Mouse (Mus musculus) left cerebral cortex, adult 2 months (tissue): ENCODE measurements around the gene Txnrd1. TPM values are rescaled to one million over a fixed set of nuclear protein-coding genes. Genes with fewer than 3 reads are reported as not detected.

Experiments
- DNase-seq, 2 experiments: peaks; one replicate each; pipeline ENCODE4 v3.0.0; 2021 to 2022; ENCODE audit warnings: low spot score in 2 of 2, mixed read lengths in 1 of 2; ENCODE audit errors: extremely low spot score in 1 of 2
- H3K27ac ChIP-seq: fragments of 200-600 bp; 2 replicates; pipeline ENCODE4 v1.8.1; 2022
- H3K4me3 ChIP-seq: fragments of 200-600 bp; 2 replicates; pipeline ENCODE4 v1.8.1; 2022
- CTCF ChIP-seq: fragments of 200-600 bp; IDR thresholded peaks from 2 replicates; pipeline ENCODE4 v1.8.1; 2022; ENCODE audit warnings: antibody characterized with exemption, mild to moderate bottlenecking, moderate library complexity
- intact Hi-C: fragments of 180-260 bp; cut with DNase I; formaldehyde crosslinking; loops from one replicate; pipeline ENCODE4 v1.15.1; 2025
- total RNA-seq, 2 experiments: library from RNA; stranded (reverse); gene quantifications; 2 replicates each; pipeline ENCODE4 v1.2.3; 2021

Gene Txnrd1
- total RNA-seq, 2 experiments from 2014 or later: 46.9 to 48.1 TPM

DNA sequence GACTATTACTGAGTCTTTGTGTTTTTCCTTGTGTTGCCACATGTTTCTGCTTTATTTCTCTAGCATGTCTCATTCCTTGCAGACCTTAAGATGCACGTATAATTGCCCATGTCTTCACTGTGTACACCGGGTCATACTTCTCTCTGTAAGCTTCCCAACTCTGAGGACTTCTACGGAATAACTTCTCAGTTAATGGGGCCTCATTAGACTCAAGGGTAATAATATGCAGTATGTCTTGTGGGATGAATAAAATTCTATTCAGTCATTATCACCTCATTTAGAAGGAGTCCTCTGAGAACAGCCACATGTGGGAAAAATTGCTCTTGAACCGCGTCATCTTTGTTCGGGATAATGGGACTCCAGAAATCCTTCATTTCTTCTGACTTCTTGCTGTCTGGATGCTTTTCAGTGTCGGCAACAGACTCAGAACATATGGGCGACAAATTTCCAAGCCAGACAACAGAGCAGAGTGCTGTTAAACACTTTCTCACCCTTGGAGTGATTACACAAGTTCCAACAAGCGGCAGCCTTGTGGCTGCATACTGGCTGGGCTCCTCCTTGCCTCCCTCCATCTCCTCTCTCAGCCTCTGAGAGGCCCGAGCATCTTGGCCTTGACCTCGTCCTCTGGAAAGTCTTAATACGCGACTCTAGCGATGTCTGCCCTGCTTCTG is 10.5 kb upstream of the Txnrd1 start:
- H3K4me3 ChIP-seq: no peak overlapping the region
- intact Hi-C loops: no loop called here
- no peak for TF ChIP-seq CTCF
- H3K27ac ChIP-seq: no peak overlapping the region
- DNase-seq: no peak

DNA sequence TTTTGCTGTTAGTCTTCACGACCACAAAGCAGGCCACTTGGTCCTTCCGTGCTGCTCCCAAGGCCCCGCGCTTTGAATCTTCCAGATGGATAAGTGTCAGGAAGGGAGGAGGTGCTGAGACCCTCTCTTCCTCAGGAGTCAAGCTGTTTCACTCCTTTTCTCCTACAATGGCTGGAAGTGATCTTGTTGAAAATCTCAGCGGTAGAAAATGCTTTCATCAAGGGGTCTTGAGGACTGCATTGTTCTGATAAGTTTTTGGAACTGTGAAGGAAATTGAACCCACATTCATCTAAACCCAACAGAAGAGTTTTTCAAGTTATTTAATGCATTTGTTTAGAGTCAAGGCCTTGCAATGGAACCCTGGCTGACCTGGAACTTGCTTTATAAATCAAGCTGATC is 10.0 kb upstream of the Txnrd1 start:
- no peak overlapping the region for H3K4me3 ChIP-seq
- TF ChIP-seq CTCF: no peak
- no peak for DNase-seq
- no peak overlapping the region for H3K27ac ChIP-seq
- intact Hi-C loops: no loop called here

DNA sequence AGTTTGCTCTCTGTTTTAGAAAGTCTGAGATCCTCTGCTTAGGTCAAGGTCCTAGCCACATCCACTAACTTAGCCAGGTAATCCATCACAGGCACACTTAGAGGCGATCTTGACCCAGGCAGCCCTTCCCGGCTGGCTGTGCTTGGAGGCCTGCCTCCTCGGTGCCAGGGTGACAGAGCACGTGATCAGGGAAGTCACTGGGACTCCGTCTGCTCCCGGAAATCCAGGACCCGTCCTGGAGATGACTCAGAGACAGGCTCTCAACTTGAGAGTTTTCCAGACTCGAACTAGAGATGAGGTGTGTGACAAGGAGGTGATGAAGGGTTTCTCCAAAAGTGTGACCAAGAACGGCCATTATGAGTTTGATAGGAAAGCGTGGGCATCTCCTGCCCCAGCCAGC is 9.2 kb upstream of the Txnrd1 start:
- no peak for TF ChIP-seq CTCF
- Histone ChIP-seq H3K4me3 (no peak overlapping the region), H3K27ac (no peak overlapping the region)
- intact Hi-C loops: no loop called here
- no peak for DNase-seq

DNA sequence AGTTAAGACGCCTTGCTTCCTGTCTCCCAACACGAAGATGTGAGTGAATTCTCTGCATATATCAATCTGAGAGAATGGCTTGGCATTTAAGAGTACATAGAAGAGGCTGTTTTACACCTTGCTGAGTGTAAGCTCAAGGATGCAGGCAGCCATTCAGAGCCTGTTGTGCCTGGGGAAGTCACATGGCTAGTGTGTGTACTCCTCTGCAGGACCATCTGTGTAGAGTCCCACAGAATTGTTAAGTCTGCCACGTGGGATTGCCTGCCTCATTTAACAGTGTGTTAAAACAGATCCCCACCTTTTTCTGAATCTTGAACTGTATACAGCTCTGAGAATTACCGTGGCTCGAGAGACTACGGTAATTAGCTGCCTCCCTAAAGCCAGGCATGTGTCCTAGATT is 7.2 kb upstream of the Txnrd1 start:
- Histone ChIP-seq H3K27ac (no peak overlapping the region), H3K4me3 (no peak overlapping the region)
- no peak for DNase-seq
- intact Hi-C loops: no loop called here
- no peak for TF ChIP-seq CTCF

DNA sequence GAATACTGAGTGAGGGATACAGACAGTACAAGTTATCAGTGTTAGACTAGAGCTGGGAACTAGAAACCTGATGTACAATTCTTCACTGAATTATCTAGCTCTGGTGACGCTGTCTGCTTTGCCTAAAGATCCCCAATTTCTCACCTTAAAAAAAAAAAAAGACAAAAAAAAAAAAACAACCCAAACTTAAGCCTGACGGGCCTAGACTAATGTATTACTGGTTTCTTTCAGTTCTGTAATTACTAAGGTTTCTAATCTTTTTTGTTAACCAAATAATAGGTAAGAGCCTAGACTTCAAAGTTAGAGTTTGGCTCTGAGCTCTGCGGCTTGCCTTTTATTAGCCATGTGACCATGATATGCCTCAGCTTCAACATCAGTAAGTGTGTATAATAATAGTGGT is 2.1 kb downstream of the Txnrd1 start:
- intact Hi-C loops: no loop called here
- no peak overlapping the region for H3K4me3 ChIP-seq
- H3K27ac ChIP-seq: no peak overlapping the region
- no peak for TF ChIP-seq CTCF
- DNase-seq: no peak

DNA sequence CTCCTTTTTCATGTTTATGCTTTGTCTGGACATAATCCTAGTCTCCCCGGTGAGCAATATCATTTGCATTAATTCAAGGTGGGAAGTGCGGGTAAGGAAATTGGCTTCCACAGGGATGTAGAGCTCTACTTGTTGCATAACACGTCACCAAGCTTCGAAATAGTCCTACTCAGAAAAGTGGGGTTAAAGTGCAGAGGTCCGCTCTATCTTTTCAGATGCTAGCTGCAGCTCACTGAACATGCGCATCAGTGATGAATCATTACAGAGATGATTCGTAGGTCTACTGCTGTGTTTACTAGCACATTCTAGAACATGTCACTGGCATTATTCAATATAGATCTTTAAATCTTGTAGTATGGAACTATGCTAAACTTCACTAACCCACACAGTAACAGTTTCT is 4.6 kb downstream of the Txnrd1 start:
- intact Hi-C loops: no loop called here
- no peak for DNase-seq
- Histone ChIP-seq H3K4me3 (no peak overlapping the region), H3K27ac (no peak overlapping the region)
- TF ChIP-seq CTCF: no peak

DNA sequence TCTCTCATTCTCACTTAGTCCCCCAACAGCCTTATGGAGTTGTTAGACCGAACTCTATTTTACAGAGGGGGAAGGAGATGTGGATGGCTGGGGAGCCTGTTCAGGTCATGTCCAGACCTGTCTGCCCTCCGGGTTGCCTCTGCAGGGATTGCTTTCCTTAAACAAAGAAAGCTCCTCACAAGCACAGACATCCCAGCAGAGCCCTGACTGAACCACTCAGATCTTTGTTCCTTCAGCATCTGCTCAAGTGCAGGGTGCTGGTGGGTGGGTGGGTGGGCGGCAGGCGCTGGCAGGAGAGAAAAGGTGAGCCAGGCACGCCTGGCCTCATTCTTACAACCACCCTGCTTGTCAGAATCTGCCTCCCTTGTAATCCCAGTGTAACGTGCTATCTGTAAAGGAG is 10.3 kb downstream of the Txnrd1 start:
- TF ChIP-seq CTCF: no peak
- intact Hi-C loops: no loop called here
- Histone ChIP-seq H3K27ac (no peak overlapping the region), H3K4me3 (no peak overlapping the region)
- DNase-seq: no peak

DNA sequence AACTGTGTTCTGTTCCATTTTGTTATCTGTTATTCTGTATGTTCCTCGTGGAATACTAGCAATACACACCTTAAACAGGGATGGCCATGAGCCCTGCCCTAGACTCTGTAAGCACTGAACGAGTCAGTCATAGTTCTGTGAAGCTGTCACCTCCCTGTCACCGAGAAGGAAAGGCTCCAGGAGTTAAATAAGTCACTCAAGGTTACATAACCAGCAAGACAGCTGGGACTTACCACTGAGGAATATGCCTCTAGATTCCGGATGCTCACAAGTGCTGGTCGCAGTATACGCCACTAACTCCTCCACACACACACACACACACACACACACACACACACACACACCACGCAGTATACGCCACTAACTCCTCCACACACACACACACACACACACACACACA is 11.0 kb downstream of the Txnrd1 start:
- DNase-seq: no peak
- no peak overlapping the region; the same call in 1 of the 2 replicates for H3K27ac ChIP-seq
- TF ChIP-seq CTCF: no peak
- intact Hi-C loops: no loop called here
- no peak overlapping the region for H3K4me3 ChIP-seq

DNA sequence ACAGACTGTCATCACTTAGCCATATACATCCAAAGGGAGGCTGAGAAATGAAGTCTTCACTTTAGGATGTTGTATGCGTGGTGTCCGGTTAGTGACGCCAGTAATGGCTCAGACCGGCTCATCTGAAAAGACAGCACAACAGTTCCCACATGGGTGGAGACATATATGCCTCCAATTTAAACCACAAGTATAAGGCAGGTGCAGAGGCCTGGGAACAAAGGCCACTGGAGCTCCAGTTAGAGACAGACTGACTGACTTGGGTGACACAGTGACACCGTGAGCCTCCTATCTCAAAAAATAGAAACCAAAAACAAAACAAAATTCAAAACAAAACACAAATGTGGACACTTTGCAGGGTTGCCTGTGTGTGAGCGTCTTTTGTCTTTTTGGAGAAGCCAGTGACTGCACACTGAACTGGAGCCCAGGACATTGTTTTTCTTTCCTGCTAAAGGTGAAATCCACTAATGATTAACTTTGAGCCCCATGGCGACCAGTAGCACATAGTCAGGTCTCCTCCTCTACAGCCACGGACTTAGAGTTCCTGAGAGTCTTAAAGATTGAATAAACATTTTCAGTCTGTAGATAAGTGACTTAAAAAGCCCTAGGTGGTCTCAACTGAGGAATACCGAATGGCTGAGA is 14.2 kb downstream of the Txnrd1 start:
- no peak overlapping the region for H3K27ac ChIP-seq
- no peak for TF ChIP-seq CTCF
- H3K4me3 ChIP-seq: no peak overlapping the region
- no peak for DNase-seq
- intact Hi-C loops: no loop called here

DNA sequence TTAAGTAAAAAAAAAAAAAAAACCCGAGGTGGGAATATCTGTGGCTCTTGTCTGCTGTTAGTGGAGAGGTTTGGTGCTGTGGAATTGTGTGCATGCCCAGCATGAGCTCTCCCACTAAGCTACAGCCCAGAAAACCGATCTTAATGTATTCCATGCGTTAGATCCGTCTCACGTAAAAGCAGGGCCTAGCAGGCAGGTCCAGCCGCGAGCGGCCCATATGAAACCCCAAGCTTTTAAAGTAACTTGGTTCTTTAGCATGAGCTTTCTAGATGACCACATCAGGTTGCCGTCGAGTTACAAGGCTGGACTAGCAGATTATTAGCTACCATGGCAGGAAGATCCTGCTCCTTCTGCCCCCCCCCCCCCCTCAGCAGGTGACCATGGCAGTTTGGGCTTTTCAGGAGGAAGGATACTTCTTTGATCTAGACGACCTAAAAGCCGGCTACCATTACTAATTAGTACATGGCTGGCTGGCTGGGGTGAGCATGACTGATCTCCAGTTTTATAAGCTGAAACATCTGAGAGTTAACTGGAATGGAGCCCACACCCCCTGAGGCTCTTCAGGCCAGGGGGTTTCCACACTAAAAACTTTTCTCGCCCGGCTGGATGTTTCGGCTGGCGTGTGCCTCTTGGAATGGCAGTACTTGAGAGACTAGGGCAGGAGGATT is 16.1 kb downstream of the Txnrd1 start:
- no peak for TF ChIP-seq CTCF
- H3K4me3 ChIP-seq: no peak overlapping the region
- no peak for DNase-seq
- intact Hi-C loops: no loop called here
- H3K27ac ChIP-seq: no peak overlapping the region

DNA sequence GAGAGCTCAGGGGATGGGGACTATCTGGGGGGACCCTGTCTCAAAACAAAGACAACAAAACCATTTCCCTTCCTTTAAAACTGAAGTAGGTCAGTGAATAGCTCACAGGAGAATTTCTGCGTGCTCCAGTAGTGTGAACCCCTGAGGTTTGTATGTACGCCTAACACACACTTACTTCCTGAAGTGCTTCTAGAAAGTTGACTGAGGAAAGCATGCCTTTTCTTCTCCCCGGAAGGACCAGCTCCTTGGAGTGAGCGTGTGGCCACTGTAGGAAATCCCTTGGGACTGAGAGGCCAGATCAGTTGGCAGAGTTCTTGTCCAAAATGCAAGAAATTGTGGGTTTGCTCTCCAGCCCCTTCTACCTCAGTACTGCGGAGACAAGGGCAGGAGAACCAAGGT is 16.6 kb downstream of the Txnrd1 start:
- Histone ChIP-seq H3K4me3 (no peak overlapping the region), H3K27ac (no peak overlapping the region)
- no peak for DNase-seq
- TF ChIP-seq CTCF: no peak
- intact Hi-C loops: no loop called here

DNA sequence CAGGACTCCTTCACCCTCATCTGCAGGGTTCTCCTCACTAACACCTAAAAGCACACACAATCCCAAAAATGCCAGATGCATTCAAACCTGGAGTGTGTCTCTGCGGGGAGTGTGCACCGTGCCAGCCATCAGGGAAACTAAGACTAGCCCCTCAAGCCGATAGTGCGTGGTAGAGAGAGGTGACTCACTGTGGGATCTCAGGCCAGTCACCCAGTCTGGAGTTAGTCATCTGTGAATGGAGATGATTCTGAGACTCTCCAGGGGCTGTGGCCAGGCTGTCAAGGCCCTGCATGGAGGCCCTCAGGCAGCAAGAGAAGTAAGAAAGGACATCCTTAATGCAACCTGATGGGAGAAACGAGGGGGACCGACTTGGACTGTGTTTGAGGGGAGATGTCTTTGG is 18.0 kb downstream of the Txnrd1 start:
- TF ChIP-seq CTCF: no peak
- DNase-seq: no peak
- intact Hi-C loops: no loop called here
- H3K4me3 ChIP-seq: no peak overlapping the region
- no peak overlapping the region for H3K27ac ChIP-seq
